Mouse (Mus musculus) intestine, embryonic 14.5 days (tissue): Measurements from ENCODE around the gene Gm13696. TPM values are rescaled to one million over a fixed set of nuclear protein-coding genes. Genes with fewer than 3 reads are reported as not detected.
A peak's percentile ranks its signal among the peaks of the same experiment; 100 is the strongest.
"Not testable (repeated sequence)": the region's sequence is repeated elsewhere in the genome, so short reads cannot be mapped to it uniquely, and the experiment has no call there.

ENCODE experiments used
- ATAC-seq: fragments of 200-750 bp; cut with Nextera tagmentation; replicated peaks from 2 replicates; pipeline ENCODE4 v1.8.0; 2017; ENCODE audit warnings: low read depth, moderate number of reproducible peaks, moderate TSS enrichment, moderate library complexity; ENCODE audit not compliant: low FRiP score, low TSS enrichment
- DNase-seq: peaks from one replicate; pipeline ENCODE4 v3.0.0-alpha.2; 2018; ENCODE audit warnings: low spot score
- H3K27ac ChIP-seq: fragments of 300-500 bp; sonication (generic); 2 replicates; pipeline ENCODE4 v1.5.1; 2014; ENCODE audit warnings: low read depth, mild to moderate bottlenecking, control low read depth
- H3K27me3 ChIP-seq: fragments of 300-500 bp; sonication (generic); replicated peaks from 2 replicates; pipeline ENCODE4 v1.6.1; 2014; ENCODE audit warnings: low read length, control low read depth; ENCODE audit not compliant: control insufficient read depth, insufficient read depth
- H3K36me3 ChIP-seq: fragments of 300-500 bp; sonication (generic); 2 replicates; pipeline ENCODE4 v1.6.1; 2014; ENCODE audit warnings: low read length, control low read depth; ENCODE audit not compliant: control insufficient read depth, insufficient read depth
- H3K4me1 ChIP-seq: fragments of 300-500 bp; sonication (generic); replicated peaks from 2 replicates; pipeline ENCODE4 v1.6.1; 2014; ENCODE audit warnings: low read length, control low read depth, mixed read lengths; ENCODE audit not compliant: control insufficient read depth, insufficient read depth
- H3K4me2 ChIP-seq: fragments of 300-500 bp; sonication (generic); 2 replicates; pipeline ENCODE4 v1.6.1; 2014; ENCODE audit warnings: low read length
- H3K4me3 ChIP-seq: fragments of 300-500 bp; sonication (generic); 2 replicates; pipeline ENCODE4 v1.5.1; 2014; ENCODE audit warnings: low read depth, low read length, control low read depth, mixed read lengths
- H3K9ac ChIP-seq: fragments of 300-500 bp; sonication (generic); 2 replicates; pipeline ENCODE4 v1.6.1; 2014; ENCODE audit warnings: mild to moderate bottlenecking, low read length
- H3K9me3 ChIP-seq: fragments of 300-500 bp; sonication (generic); 2 replicates; pipeline ENCODE4 v1.6.1; 2016; ENCODE audit warnings: low read length, control low read depth; ENCODE audit not compliant: control insufficient read depth
- whole genome bisulfite sequencing: fragments of 180-500 bp; shearing (Covaris S2); extraction: QIAGEN DNeasy Blood & Tissue Kit; methylation state at CpG from one replicate; pipeline ENCODE4 v1.1.7; 2014; 5-methylcytosine and 5-hydroxymethylcytosine counted together
- polyA plus RNA-seq: library from polyadenylated mRNA; unstranded; fragments of >200 nt; fragmentation: Nextera tagmentation; extraction: Ambion mirVana; gene quantifications from 2 replicates; pipeline ENCODE4 v1.2.1, GENCODE M21; 2014

The Gm13696 gene
- not detected in 2 replicates for polyA plus RNA-seq

DNA sequence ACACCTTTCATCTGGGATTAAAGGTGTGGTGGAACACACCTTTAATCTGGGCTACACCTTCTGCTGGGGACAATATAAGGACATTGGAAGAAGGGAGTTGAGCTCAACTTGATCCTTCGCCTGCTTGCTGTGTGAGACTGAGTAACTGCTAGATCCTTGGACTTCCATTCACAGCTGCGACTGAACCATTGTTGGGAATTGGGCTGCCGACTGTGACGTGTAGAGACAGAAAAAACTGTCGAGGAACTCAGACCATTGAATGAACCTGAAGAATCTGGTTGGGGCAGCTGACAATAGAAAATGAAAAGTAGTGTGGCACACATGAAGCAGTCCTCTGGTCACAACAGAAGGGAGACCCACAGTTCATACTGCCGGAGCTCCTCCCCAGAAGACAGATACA lies at the start of gene Gm13696:
Gene Gm13696, plus strand, starts transcription at position 301 of the 400 bp plus-strand sequence.
- H3K27me3 ChIP-seq, H3K36me3 ChIP-seq, DNase-seq, H3K27ac ChIP-seq, H3K9me3 ChIP-seq, H3K4me2 ChIP-seq, H3K4me3 ChIP-seq, H3K4me1 ChIP-seq, H3K9ac ChIP-seq, ATAC-seq: not testable (repeated sequence)
- no CpG with 5 or more reads among the region's 6 CpGs for WGBS

DNA sequence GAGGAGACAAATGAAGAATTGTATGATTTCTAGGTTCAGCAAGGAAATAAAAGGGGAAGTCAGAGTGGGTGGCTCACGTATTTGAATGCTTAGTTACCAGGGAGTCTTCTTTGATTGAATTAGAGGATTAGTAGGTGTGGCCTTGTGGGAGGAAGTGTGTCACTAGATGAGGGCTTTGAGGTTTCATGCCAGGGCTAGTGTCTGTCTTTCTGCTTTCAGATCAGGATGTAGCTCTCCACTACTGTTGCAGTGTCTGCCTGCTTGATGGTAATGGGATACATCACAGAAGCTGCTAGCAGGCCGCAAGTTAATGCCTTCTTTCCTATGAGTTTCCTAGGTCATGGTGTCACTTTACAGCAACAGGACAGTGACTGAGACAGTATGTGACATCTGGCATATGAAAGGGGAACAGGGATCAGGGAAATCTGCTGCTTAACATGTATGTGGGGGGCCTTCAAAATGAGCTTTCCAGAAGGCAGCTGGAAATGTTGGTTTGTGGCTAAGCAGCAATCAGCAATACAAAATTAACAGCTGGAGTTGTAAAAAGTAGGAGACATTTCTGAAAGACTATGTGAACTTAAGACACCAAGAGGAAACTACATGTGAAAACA lies 43.3 kb upstream of the Gm13696 start:
- DNase-seq, result no peak
- no peaks in the 10 kb centered on the region for H3K9me3 ChIP-seq
- no peaks in the 10 kb centered on the region for H3K4me1 ChIP-seq
- no peaks in the 10 kb centered on the region for H3K27me3 ChIP-seq
- H3K9ac ChIP-seq, result no peak overlapping the region
- no peak for ATAC-seq
- H3K36me3 ChIP-seq, result no peaks in the 10 kb centered on the region
- no peak overlapping the region for H3K4me3 ChIP-seq
- H3K27ac ChIP-seq, result no peak overlapping the region
- H3K4me2 ChIP-seq, result no peak overlapping the region
- WGBS, result 49% methylated on average over 2 of the region's 2 CpGs

- H3K4me3 ChIP-seq, result peak within 1 kb of the TSS; percentile 16; the same call in 1 of the 2 replicates
- H3K9me3 ChIP-seq, result no peaks in the 10 kb centered on the region
- no peaks in the 10 kb centered on the region for H3K36me3 ChIP-seq
- H3K4me2 ChIP-seq, result peak within 1 kb of the TSS; percentile 39
- H3K9ac ChIP-seq, result no peak within 1 kb of the TSS
- DNase-seq (peak; percentile 74), ATAC-seq (peak; percentile 47)
- H3K27me3 ChIP-seq, result no peaks in the 10 kb centered on the region
- H3K4me1 ChIP-seq, result no peaks in the 10 kb centered on the region
- 2% methylated on average over 20 of the region's 20 CpGs for WGBS
- H3K27ac ChIP-seq, result no peak within 1 kb of the TSS
Observed at GRCm38 (mm10) chr2:83940931-83941361, 32.0 kb upstream of the Gm13696 start, which contains the start of gene Zswim2. TSS of gene Zswim2 (minus strand) at chr2:83941228.

DNA sequence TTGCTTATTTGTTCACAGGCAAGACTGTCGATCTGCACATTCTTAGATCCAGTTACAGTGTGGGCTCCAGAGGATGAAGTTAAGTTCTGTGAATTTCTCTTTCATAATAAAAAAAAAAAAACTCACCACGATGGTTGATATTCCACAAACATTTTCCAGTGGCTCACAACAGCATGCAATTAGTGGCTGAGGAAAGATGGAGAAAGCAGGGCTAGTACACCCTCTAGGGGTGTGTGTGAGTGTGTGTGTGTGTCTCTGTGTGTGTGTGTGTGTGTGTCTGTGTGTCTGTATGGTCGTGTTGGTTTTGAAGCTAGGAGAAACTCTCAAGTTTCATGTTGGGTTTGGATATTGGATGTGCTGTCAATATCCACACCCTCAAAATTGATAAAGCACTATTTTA lies 31.5 kb upstream of the Gm13696 start:
- Histone ChIP-seq H3K36me3 (no peaks in the 10 kb centered on the region), H3K9ac (no peak overlapping the region), H3K4me1 (no peaks in the 10 kb centered on the region), H3K4me2 (peak overlapping the region; percentile 39), H3K27me3 (no peaks in the 10 kb centered on the region), H3K9me3 (no peaks in the 10 kb centered on the region), H3K27ac (no peak overlapping the region), H3K4me3 (0 out of 2 replicates have a peak overlapping the region, but pooled peaks have one; percentile 16)
- ATAC-seq (no peak), DNase-seq (no peak)
- 50% methylated on average over 3 of the region's 3 CpGs for WGBS

DNA sequence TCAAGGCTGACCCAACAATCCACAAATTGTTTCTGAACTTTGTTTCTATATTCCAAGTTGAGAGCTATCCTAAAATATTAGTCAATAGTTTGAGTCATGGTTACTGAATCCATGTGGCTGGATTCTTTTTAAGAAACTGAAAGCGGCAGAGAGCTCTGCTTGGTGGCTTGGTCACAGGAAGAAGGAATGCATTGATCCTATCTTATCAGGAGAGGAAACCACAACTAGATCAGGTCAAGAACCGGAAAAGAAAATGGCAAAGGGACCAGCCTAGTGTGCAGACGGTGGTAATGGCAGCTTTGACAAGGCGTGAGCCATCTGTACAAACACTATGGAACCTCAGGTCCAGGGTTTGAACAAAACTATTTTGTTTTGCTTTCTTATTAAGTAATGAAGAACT lies 31.1 kb upstream of the Gm13696 start:
- DNase-seq, result no peak
- no peak for ATAC-seq
- WGBS, result 73% methylated on average over 4 of the region's 4 CpGs

DNA sequence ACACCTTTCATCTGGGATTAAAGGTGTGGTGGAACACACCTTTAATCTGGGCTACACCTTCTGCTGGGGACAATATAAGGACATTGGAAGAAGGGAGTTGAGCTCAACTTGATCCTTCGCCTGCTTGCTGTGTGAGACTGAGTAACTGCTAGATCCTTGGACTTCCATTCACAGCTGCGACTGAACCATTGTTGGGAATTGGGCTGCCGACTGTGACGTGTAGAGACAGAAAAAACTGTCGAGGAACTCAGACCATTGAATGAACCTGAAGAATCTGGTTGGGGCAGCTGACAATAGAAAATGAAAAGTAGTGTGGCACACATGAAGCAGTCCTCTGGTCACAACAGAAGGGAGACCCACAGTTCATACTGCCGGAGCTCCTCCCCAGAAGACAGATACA lies 17.5 kb upstream of the Gm13696 start, which contains the start of gene Gm13698:
Gene Gm13698, plus strand, starts transcription at position 301 of the 400 bp plus-strand sequence.
- not testable (repeated sequence) for H3K4me2 ChIP-seq, H3K4me3 ChIP-seq, H3K4me1 ChIP-seq, ATAC-seq, DNase-seq, H3K36me3 ChIP-seq, H3K9ac ChIP-seq, H3K27me3 ChIP-seq, H3K27ac ChIP-seq, H3K9me3 ChIP-seq
- WGBS, result no CpG with 5 or more reads among the region's 6 CpGs

More for the DNA sequence above, 31.1 kb upstream of the Gm13696 start:
- Histone ChIP-seq H3K27ac (no peak overlapping the region), H3K27me3 (no peaks in the 10 kb centered on the region), H3K36me3 (no peaks in the 10 kb centered on the region), H3K4me2 (no peak overlapping the region), H3K9me3 (no peaks in the 10 kb centered on the region), H3K4me3 (no peak overlapping the region), H3K4me1 (no peaks in the 10 kb centered on the region), H3K9ac (no peak overlapping the region)

- H3K9me3 ChIP-seq, H3K4me3 ChIP-seq, DNase-seq, H3K9ac ChIP-seq, H3K27me3 ChIP-seq, H3K4me2 ChIP-seq, ATAC-seq, H3K27ac ChIP-seq, H3K36me3 ChIP-seq, H3K4me1 ChIP-seq: not testable (repeated sequence)
- no CpG with 5 or more reads among the region's 6 CpGs for WGBS
Observed at GRCm38 (mm10) chr2:83961203-83961602, 11.7 kb upstream of the Gm13696 start, which contains the start of gene Gm13693. TSS of gene Gm13693 (plus strand) at chr2:83961503.

GRCm38 (mm10) chr2:83967013-83967412 lies 5.9 kb upstream of the Gm13696 start, which contains the start of gene Gm13695:
TSS of gene Gm13695 (plus strand) at chr2:83967313.
- not testable (repeated sequence) for ATAC-seq, H3K9ac ChIP-seq, H3K4me3 ChIP-seq, H3K4me2 ChIP-seq, H3K27ac ChIP-seq, H3K9me3 ChIP-seq, H3K4me1 ChIP-seq, DNase-seq, H3K27me3 ChIP-seq, H3K36me3 ChIP-seq
- WGBS, result no CpG with 5 or more reads among the region's 6 CpGs

DNA sequence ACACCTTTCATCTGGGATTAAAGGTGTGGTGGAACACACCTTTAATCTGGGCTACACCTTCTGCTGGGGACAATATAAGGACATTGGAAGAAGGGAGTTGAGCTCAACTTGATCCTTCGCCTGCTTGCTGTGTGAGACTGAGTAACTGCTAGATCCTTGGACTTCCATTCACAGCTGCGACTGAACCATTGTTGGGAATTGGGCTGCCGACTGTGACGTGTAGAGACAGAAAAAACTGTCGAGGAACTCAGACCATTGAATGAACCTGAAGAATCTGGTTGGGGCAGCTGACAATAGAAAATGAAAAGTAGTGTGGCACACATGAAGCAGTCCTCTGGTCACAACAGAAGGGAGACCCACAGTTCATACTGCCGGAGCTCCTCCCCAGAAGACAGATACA lies 5.7 kb downstream of the Gm13696 start, which contains the start of gene Gm13694:
Gene Gm13694, plus strand, starts transcription at position 301 of the 400 bp plus-strand sequence.
- H3K36me3 ChIP-seq, DNase-seq, H3K4me3 ChIP-seq, ATAC-seq, H3K9me3 ChIP-seq, H3K27me3 ChIP-seq, H3K4me1 ChIP-seq, H3K9ac ChIP-seq, H3K27ac ChIP-seq, H3K4me2 ChIP-seq: not testable (repeated sequence)
- WGBS, result no CpG with 5 or more reads among the region's 6 CpGs
